15 mouse cellular contexts compared by ENCODE assay signal in the genomic region with DNA sequence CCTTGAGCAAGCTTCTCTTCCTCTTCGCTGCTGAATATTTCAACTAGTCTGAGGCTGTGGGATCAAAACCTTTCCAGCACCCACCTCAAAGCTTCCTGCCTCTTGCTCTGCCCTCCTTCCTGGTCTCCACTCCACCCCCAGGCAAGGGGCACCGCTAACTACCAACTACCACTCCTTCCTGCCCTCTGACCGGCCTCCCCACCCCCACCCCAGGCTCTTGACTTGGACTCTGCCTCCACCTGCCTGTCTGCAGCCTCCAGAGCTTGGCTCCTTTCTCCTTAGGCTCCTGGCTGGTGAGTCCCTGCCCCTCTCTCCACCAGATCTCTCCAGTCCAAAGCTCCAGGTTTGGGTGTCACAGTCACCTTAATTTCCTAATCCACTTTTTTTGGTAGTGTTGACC.
DNase-seq lines count a peak whose midpoint lies in the region; ATAC-seq lines count a peak whose summit lies in the region.
"Had no signal": no experiment of that assay in that cellular context is flagged by ENCODE, and none has a peak within 500 bp of the region (broad histone marks: within the 10 kb centered on the region; RNA-seq: fewer than 3 reads in every experiment).

No protein-coding gene starts in this region.

- 41% methylated on average over 3 of the region's 3 CpGs for WGBS in embryonic facial prominence, embryonic 10.5 days
- WGBS in hindbrain, embryonic 14.5 days: 31% methylated on average over 3 of the region's 3 CpGs
- WGBS in midbrain, embryonic 14.5 days: 38% methylated on average over 3 of the region's 3 CpGs

- peak overlapping the region; percentile 81 for H3K27ac ChIP-seq in embryonic facial prominence, embryonic 10.5 days (replicated peaks)
- no peak overlapping the region for H3K27ac ChIP-seq in hindbrain, embryonic 14.5 days
- H3K27ac ChIP-seq in midbrain, embryonic 14.5 days (replicated peaks; ENCODE audit: low read depth, low read length): no peak overlapping the region
- H3K27ac ChIP-seq: heart, embryonic 13.5 days; limb, embryonic 13.5 days had no signal

- H3K9me3 ChIP-seq in embryonic facial prominence, embryonic 10.5 days: peaks cover 8% of the 10 kb centered on the region; the same call in 1 of the 2 replicates
- H3K9me3 ChIP-seq in hindbrain, embryonic 14.5 days (ENCODE audit: control insufficient read depth, low read length): no peaks in the 10 kb centered on the region
- no peaks in the 10 kb centered on the region for H3K9me3 ChIP-seq in midbrain, embryonic 14.5 days (ENCODE audit: control insufficient read depth, low read length)
- H3K9me3 ChIP-seq: heart, embryonic 13.5 days; limb, embryonic 13.5 days had no signal

- ATAC-seq in hindbrain, embryonic 14.5 days (ENCODE audit: low FRiP score): no peak
- no peak for ATAC-seq in midbrain, embryonic 14.5 days (ENCODE audit: low FRiP score, low TSS enrichment)
- ATAC-seq: inflammation-experienced regulatory T-cells, adult 6 months had no signal

- H3K4me2 ChIP-seq in hindbrain, embryonic 14.5 days (replicated peaks): peak overlapping the region; percentile 47
- H3K4me2 ChIP-seq in midbrain, embryonic 14.5 days (ENCODE audit: low read length): peak overlapping the region; percentile 52
- H3K4me2 ChIP-seq: heart, embryonic 13.5 days; limb, embryonic 13.5 days had no signal

- peaks cover 15% of the 10 kb centered on the region for H3K36me3 ChIP-seq in embryonic facial prominence, embryonic 10.5 days (replicated peaks)
- H3K36me3 ChIP-seq in hindbrain, embryonic 14.5 days (replicated peaks; ENCODE audit: control insufficient read depth, insufficient read depth): no peaks in the 10 kb centered on the region
- H3K36me3 ChIP-seq in midbrain, embryonic 14.5 days (ENCODE audit: control insufficient read depth, insufficient read depth, low read length): no peaks in the 10 kb centered on the region

- H3K9ac ChIP-seq in hindbrain, embryonic 14.5 days: no peak overlapping the region
- H3K9ac ChIP-seq in midbrain, embryonic 14.5 days (replicated peaks; ENCODE audit: low read length): 0 out of 2 replicates have a peak overlapping the region, but pooled peaks have one; percentile 20
- H3K9ac ChIP-seq: heart, embryonic 13.5 days; limb, embryonic 13.5 days had no signal

- peak overlapping the region; percentile 49; the same call in 1 of the 2 replicates for H3K4me3 ChIP-seq in embryonic facial prominence, embryonic 10.5 days
- peak overlapping the region; percentile 24; the same call in 1 of the 2 replicates for H3K4me3 ChIP-seq in hindbrain, embryonic 14.5 days (replicated peaks; ENCODE audit: low read length)
- peak overlapping the region; percentile 26 for H3K4me3 ChIP-seq in midbrain, embryonic 14.5 days (replicated peaks; ENCODE audit: low read depth, low read length)
- H3K4me3 ChIP-seq: heart, embryonic 13.5 days; limb, embryonic 13.5 days had no signal

- H3K27me3 ChIP-seq in embryonic facial prominence, embryonic 10.5 days (replicated peaks; ENCODE audit: low read depth, poor library complexity, severe bottlenecking): no peaks in the 10 kb centered on the region
- H3K27me3 ChIP-seq in hindbrain, embryonic 14.5 days (ENCODE audit: control insufficient read depth, insufficient read depth, low read length): no peaks in the 10 kb centered on the region
- H3K27me3 ChIP-seq in midbrain, embryonic 14.5 days (ENCODE audit: control insufficient read depth, insufficient read depth, low read length): no peaks in the 10 kb centered on the region
- H3K27me3 ChIP-seq: heart, embryonic 13.5 days; limb, embryonic 13.5 days had no signal

- peak; percentile 36 for DNase-seq in 416B (ENCODE audit: low read depth)
- DNase-seq in embryonic facial prominence, embryonic 10.5 days (ENCODE audit: low spot score): no peak
- DNase-seq in hindbrain, embryonic 14.5 days (ENCODE audit: low spot score): no peak
- no peak for DNase-seq in midbrain, embryonic 14.5 days
- DNase-seq in adrenal gland, postnatal 36 days: no peak
- DNase-seq in cerebellum, adult 11-12 months: no peak
- DNase-seq in cerebellum, adult 9-11 months: no peak
- no peak for DNase-seq in right cerebral cortex, postnatal 25 days
- DNase-seq: adrenal gland, postnatal 25 days; cerebellum, adult 11 months; gastrocnemius, postnatal 25 days; thymus, postnatal 25 days had no signal

- H3K4me1 ChIP-seq in embryonic facial prominence, embryonic 10.5 days: peaks cover 66% of the 10 kb centered on the region
- peaks cover 28% of the 10 kb centered on the region for H3K4me1 ChIP-seq in hindbrain, embryonic 14.5 days (replicated peaks; ENCODE audit: control insufficient read depth, insufficient read depth, low read length)
- peaks cover 51% of the 10 kb centered on the region for H3K4me1 ChIP-seq in midbrain, embryonic 14.5 days (ENCODE audit: control insufficient read depth, insufficient read depth, low read length)
- H3K4me1 ChIP-seq: heart, embryonic 13.5 days had no signal
